Mouse (Mus musculus) heart, embryonic 12.5 days (tissue): ENCODE data around the gene Wfs1. TPM values are rescaled to one million over a fixed set of nuclear protein-coding genes. Genes with fewer than 3 reads are reported as not detected.
"Not testable (repeated sequence)": the region's sequence is repeated elsewhere in the genome, so short reads cannot be mapped to it uniquely, and the experiment has no call there.

Source experiments
- ATAC-seq: fragments of 200-750 bp; cut with Nextera tagmentation; 2 replicates; pipeline ENCODE4 v1.8.0; 2017; ENCODE audit warnings: moderate TSS enrichment, moderate library complexity; ENCODE audit not compliant: insufficient number of reproducible peaks, low FRiP score
- H3K27ac ChIP-seq: fragments of 300-500 bp; sonication (generic); 2 replicates; pipeline ENCODE4 v1.5.1; 2016; ENCODE audit warnings: mild to moderate bottlenecking, moderate library complexity; ENCODE audit not compliant: poor library complexity, severe bottlenecking
- H3K27me3 ChIP-seq: fragments of 300-500 bp; sonication (generic); replicated peaks from 2 replicates; pipeline ENCODE4 v1.6.1; 2016; ENCODE audit warnings: mild to moderate bottlenecking, moderate library complexity
- H3K36me3 ChIP-seq: fragments of 300-500 bp; sonication (generic); 2 replicates; pipeline ENCODE4 v1.6.1; 2016; ENCODE audit warnings: mild to moderate bottlenecking, moderate library complexity
- H3K4me1 ChIP-seq: fragments of 300-500 bp; sonication (generic); replicated peaks from 2 replicates; pipeline ENCODE4 v1.6.1; 2016; ENCODE audit warnings: mild to moderate bottlenecking
- H3K4me2 ChIP-seq: fragments of 300-500 bp; sonication (generic); 2 replicates; pipeline ENCODE4 v1.6.1; 2016; ENCODE audit warnings: mild to moderate bottlenecking, moderate library complexity
- H3K4me3 ChIP-seq: fragments of 300-500 bp; sonication (generic); 2 replicates; pipeline ENCODE4 v1.5.1; 2016; ENCODE audit warnings: mild to moderate bottlenecking
- H3K9ac ChIP-seq: fragments of 300-500 bp; sonication (generic); 2 replicates; pipeline ENCODE4 v1.6.1; 2016; ENCODE audit warnings: mild to moderate bottlenecking, moderate library complexity
- H3K9me3 ChIP-seq: fragments of 300-500 bp; sonication (generic); replicated peaks from 2 replicates; pipeline ENCODE4 v1.6.1; 2016; ENCODE audit warnings: mild to moderate bottlenecking, moderate library complexity
- WGBS: fragments of 180-500 bp; shearing (Covaris S2); methylation state at CpG from one replicate; pipeline ENCODE4 v1.1.7; 2016; 5-methylcytosine and 5-hydroxymethylcytosine counted together
- polyA plus RNA-seq: library from polyadenylated mRNA; unstranded; fragments of >200 nt; fragmentation: Nextera tagmentation; extraction: Ambion mirVana; gene quantifications from 2 replicates; pipeline ENCODE4 v1.2.1, GENCODE M21; 2016

The Wfs1 gene
- polyA plus RNA-seq, 1 experiment from 2014 or later, result 32.0 TPM

DNA sequence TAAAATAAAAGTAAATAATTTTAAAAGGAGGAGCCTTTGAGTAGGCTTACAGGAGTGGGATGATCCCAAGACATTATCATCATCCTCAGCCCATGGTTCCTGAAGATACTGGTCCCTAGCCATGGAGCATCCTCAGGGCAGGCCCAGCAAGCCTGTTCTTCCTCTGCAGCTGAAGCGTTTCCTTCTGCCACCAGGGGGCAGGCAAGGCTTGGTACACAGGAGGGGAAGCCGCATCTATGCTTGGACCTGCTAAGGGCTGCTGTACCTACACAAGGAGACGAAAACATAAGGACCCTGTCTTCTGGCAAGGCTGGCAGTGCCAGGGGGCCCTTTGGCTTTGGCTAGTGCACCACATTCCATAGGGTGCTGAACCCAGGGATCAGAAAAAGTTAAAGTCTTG lies 40.2 kb downstream of the Wfs1 start:
- H3K27me3 ChIP-seq, result peaks cover 22% of the 10 kb centered on the region; the same call in 1 of the 2 replicates
- H3K36me3 ChIP-seq, result no peaks in the 10 kb centered on the region
- no peak overlapping the region for H3K9ac ChIP-seq
- no peaks in the 10 kb centered on the region for H3K9me3 ChIP-seq
- H3K4me3 ChIP-seq, result no peak overlapping the region
- no peak overlapping the region for H3K4me2 ChIP-seq
- H3K27ac ChIP-seq, result no peak overlapping the region
- no peaks in the 10 kb centered on the region for H3K4me1 ChIP-seq
- ATAC-seq, result no peak
- WGBS, result 12% methylated on average over 3 of the region's 3 CpGs

DNA sequence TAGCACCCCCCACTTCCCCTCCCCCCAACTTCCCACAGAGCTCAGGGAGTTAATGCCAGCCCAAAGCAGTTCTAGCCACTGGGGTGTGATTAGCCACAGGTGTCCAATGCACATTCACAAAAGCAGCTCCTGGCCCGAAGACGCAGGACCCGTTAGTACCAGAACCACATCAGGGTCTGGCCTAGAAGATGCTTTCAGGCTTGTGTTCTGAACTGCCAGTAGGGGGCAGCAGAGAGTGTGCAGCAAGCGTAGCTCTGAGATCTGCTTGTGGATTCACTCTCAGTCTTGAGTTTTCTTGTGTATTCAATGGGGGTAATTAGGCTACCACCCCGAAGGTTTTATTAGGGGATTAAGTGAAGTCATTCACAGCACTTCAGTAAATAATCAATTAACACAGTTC lies 42.6 kb downstream of the Wfs1 start:
- Histone ChIP-seq H3K4me2 (no peak overlapping the region), H3K9ac (no peak overlapping the region), H3K4me3 (no peak overlapping the region), H3K36me3 (no peaks in the 10 kb centered on the region), H3K4me1 (no peaks in the 10 kb centered on the region), H3K27me3 (peaks cover 13% of the 10 kb centered on the region; the same call in 1 of the 2 replicates), H3K9me3 (no peaks in the 10 kb centered on the region), H3K27ac (no peak overlapping the region)
- WGBS, result 13% methylated on average over 5 of the region's 5 CpGs
- ATAC-seq, result no peak

DNA sequence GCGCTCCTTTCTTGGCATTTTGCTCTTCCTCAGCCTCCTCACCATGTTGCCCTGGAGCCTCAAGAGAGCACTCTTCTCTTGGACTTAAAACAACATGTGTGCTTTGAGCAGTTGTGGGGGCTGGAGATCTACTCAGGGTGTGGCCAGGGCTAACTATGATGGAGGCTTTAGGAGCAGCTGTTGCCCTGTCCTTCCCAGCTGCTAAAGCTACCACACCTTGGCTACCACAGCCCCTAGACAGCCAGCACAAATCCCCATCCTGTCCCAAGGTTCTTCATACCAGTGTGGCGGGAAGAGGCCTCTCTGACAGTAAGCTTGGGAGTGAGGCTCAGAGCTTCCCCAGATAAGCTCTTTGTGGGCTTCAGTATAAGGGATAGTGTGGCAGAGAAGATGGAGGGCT lies 43.3 kb downstream of the Wfs1 start:
- WGBS, result 72% methylated on average over 2 of the region's 2 CpGs
- Histone ChIP-seq H3K27me3 (peaks cover 12% of the 10 kb centered on the region; the same call in 1 of the 2 replicates), H3K9me3 (no peaks in the 10 kb centered on the region), H3K4me2 (no peak overlapping the region), H3K4me3 (no peak overlapping the region), H3K27ac (no peak overlapping the region), H3K9ac (no peak overlapping the region), H3K4me1 (no peaks in the 10 kb centered on the region), H3K36me3 (no peaks in the 10 kb centered on the region)
- ATAC-seq, result no peak

DNA sequence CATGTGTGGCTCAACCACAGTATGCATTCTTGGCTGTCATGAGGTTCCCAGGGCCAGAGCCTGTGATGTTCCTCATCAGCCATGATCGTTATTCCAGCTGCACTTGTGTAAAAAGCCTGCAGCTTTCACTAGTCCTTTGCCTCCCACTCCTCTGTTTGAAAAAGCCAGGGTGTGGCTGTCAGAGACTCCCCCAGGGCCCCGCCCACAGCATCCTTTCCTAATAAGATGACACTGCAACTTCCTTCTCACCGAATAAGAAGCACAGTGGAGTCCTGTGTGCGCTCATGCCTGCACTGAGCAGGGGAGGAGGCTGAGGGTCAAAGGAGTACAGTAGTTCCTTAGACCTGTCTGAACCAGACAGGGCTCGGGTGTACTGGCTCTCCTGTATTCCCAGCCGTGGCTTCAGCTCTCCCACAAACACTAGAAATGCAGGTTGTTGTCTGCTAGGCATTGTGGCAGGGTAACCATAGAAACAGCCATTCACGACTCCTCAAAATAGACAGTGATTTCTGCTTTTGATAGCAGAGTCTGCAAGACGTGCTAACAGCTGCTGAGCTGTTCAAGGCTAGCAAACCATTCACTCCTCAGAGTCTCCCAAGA lies 43.8 kb downstream of the Wfs1 start:
- Histone ChIP-seq H3K4me1 (no peaks in the 10 kb centered on the region), H3K9me3 (no peaks in the 10 kb centered on the region), H3K4me3 (no peak overlapping the region), H3K27me3 (peaks cover 12% of the 10 kb centered on the region; the same call in 1 of the 2 replicates), H3K36me3 (no peaks in the 10 kb centered on the region), H3K27ac (no peak overlapping the region), H3K4me2 (no peak overlapping the region), H3K9ac (no peak overlapping the region)
- no peak for ATAC-seq
- WGBS, result 52% methylated on average over 8 of the region's 8 CpGs

DNA sequence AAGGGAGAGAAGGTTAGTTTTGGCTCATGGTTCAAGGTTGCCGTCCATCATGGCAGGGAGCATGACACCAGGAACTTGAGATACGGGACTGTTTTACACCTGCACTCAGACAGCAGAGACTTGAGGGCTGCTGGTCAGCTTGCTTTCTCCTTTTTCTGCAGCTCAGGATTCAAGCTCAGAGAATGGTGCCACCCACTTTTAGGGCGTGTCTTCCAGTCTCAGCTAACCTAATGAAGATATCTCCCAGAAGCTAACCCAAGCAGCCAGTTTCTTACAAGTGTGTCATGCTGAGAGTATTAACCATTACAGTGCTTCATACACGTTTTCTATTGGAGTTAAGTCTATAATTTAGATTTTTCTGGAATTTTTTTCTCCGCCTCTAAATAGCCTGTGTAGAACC lies 44.5 kb downstream of the Wfs1 start:
- Histone ChIP-seq H3K4me2 (no peak overlapping the region), H3K4me1 (no peaks in the 10 kb centered on the region), H3K9ac (no peak overlapping the region), H3K36me3 (no peaks in the 10 kb centered on the region), H3K27me3 (peaks cover 12% of the 10 kb centered on the region; the same call in 1 of the 2 replicates), H3K27ac (no peak overlapping the region), H3K9me3 (no peaks in the 10 kb centered on the region), H3K4me3 (no peak overlapping the region)
- WGBS, result 62% methylated on average over 5 of the region's 5 CpGs
- ATAC-seq, result no peak

DNA sequence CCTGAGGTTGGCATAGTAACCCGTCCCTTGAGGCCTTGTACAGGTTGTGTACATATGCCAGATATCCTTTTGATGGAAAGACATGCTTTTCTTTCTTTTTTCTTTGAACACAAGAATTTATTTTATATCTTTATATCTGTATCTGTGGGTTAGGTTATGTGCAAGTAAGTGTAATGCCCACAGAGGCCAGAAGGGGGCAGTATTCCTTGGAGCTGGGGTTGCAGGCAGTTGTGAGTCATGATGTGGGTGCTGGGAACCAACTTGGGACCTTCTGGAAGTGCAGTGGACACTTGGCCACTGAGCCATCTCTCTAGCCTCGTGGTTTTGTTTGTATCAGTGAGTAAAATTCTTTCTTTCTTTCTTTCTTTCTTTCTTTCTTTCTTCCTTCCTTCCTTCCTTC lies 46.6 kb downstream of the Wfs1 start:
- no peaks in the 10 kb centered on the region for H3K9me3 ChIP-seq
- H3K36me3 ChIP-seq, result no peaks in the 10 kb centered on the region
- no peak overlapping the region for H3K4me2 ChIP-seq
- H3K27me3 ChIP-seq, result no peaks in the 10 kb centered on the region
- no peak overlapping the region for H3K9ac ChIP-seq
- WGBS, result 93% methylated on average over 2 of the region's 2 CpGs
- no peak overlapping the region for H3K4me3 ChIP-seq
- no peak for ATAC-seq
- H3K27ac ChIP-seq, result no peak overlapping the region
- H3K4me1 ChIP-seq, result no peaks in the 10 kb centered on the region

DNA sequence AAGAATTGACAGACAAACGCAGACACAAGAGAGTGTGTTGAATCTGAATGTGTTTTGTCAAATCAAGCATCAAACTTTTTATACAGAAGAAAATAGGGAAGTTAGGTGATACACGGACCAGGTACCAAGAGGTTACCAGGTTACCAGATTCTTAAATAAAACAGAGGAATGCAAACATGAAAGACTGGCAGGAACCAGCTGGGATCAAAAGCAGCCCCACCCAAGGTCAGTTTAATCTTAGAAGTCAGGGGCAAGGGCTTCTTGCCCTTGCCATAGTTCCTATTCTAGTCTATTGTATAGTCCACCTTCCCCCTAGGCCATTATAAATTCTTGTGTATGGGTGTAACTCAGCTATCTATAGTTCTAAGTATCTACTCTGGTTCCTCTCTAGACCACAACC lies 50.0 kb downstream of the Wfs1 start:
- WGBS, result 70% methylated on average over 2 of the region's 2 CpGs
- H3K4me2 ChIP-seq, H3K27ac ChIP-seq, H3K36me3 ChIP-seq, H3K4me3 ChIP-seq, H3K9ac ChIP-seq, H3K27me3 ChIP-seq, H3K9me3 ChIP-seq, ATAC-seq: not testable (repeated sequence)
- H3K4me1 ChIP-seq, result peaks cover 29% of the 10 kb centered on the region

DNA sequence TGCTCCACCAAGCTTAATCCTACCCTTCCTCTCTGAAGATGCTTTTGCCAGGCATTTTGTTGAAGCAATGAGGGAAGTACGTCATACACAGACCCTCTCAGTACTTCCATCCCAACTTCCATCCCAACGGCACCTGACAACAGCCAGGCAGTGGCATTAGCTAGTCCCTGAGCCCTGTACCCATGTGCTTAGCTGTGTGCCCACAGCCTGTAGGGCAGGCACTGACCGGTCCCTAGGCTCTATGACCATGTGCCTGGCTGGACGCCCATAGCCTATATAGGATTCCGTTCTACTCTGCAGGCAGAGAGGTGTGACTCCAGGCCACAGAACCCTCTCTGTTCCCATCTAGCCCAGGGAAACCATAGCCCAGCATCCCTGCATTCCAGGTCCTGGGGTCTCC lies 51.0 kb downstream of the Wfs1 start:
- H3K36me3 ChIP-seq, result no peaks in the 10 kb centered on the region
- H3K4me1 ChIP-seq, result peaks cover 32% of the 10 kb centered on the region
- no peak overlapping the region for H3K9ac ChIP-seq
- no peak overlapping the region for H3K27ac ChIP-seq
- 86% methylated on average over 5 of the region's 5 CpGs for WGBS
- H3K4me3 ChIP-seq, result no peak overlapping the region
- no peak for ATAC-seq
- no peak overlapping the region for H3K4me2 ChIP-seq
- no peaks in the 10 kb centered on the region for H3K27me3 ChIP-seq
- H3K9me3 ChIP-seq, result no peaks in the 10 kb centered on the region

DNA sequence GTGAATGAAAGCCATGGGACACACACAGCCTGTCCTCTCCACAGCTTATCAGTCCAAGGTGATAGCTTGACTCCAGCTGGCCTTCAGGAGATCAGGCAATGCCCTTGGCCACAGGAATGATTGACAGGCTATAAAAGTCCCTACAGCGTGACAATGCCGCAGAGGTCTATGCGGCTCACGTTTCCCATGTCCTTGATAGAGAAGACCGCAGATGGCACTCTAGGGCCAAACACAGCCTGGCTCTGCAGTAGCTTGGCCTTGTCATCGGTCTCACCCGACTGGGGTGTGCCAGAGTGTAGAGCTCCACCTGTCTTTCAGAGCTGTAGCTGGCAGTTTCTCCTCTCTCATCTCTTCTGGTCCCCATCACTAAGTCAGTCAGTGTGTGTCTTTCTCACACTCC lies 52.5 kb downstream of the Wfs1 start:
- WGBS, result 42% methylated on average over 7 of the region's 7 CpGs
- no peaks in the 10 kb centered on the region for H3K27me3 ChIP-seq

DNA sequence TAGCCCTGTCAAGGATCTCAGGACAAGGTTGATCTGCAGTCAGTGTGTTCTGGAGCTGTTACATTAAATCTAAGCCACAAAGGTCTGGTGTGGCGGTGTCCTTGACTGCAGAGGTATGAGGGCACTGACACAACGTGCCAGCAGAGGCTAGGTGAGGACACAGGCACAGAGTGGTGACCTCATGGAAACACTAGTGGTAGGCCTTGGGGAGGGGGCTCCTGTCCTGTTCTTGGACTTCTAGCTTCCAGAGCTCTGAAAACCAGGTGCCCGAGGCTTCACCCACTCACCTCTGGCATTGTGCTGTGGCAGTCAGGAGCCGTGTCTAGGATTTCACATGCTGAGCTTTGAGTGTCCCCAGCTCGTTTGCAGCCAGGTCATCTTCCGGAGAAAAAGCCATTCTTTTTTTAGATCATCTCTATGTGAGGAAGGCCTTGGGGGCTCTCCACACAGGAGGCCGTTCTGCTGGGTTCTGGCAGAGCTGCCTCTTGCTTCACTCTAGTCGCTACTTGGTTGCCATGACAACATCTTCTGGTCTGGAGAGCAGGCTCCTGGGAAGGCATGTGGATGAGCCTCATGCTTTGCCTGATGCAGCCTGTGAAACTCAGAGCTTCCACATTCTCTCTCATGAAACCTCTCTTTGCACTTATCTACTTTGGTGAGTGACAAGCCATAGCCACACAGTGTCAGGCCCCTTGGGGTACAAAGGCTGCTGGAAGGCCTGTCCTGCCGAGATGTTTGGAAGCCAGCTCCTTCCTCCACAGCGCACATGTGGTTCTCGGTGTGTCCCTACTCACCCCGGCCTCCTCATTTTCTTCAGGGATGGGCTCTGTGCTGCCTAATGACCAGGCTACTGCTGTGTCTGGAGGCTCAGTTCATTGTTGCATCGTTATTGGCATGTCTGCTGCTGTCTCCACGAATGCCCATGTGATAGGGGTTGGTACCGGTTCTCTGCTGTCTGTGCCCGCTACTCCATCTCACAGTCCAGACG lies 53.2 kb downstream of the Wfs1 start:
- peak overlapping the region; percentile 19 for H3K27ac ChIP-seq
- no peak for ATAC-seq
- H3K4me2 ChIP-seq, result no peak overlapping the region

More for the DNA sequence above, 52.5 kb downstream of the Wfs1 start:
- 0 out of 2 replicates have a peak, but pooled peaks have one; percentile 27 for ATAC-seq
- Histone ChIP-seq H3K9me3 (no peaks in the 10 kb centered on the region), H3K27ac (no peak overlapping the region), H3K4me2 (no peak overlapping the region), H3K4me1 (peaks cover 32% of the 10 kb centered on the region), H3K4me3 (no peak overlapping the region), H3K36me3 (no peaks in the 10 kb centered on the region), H3K9ac (no peak overlapping the region)

DNA sequence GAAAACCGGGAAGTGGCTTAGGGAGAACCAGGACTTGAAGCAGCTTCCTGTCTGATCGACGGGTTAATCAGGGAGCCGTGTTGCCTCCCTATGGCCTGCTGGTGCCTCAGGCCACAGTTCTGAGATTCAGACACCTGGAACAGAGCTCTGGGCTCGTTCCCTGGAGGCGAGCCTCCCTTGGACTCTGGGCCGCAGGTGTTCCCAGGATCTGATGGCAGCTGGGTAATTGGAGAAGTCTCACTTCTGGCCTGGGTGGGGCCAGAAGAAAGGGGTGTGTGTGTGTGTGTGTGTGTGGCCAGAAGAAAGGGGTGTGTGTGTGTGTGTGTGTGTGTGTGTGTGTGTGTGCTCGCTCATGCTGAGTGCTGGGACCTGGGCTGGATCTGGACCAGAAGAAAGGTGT lies 55.6 kb downstream of the Wfs1 start:
- ATAC-seq, result no peak
- no peak overlapping the region for H3K27ac ChIP-seq
- WGBS, result 60% methylated on average over 7 of the region's 8 CpGs

More for the DNA sequence above, 53.2 kb downstream of the Wfs1 start:
- H3K27me3 ChIP-seq, result no peaks in the 10 kb centered on the region
- no peaks in the 10 kb centered on the region for H3K36me3 ChIP-seq
- 51% methylated on average over 17 of the region's 17 CpGs for WGBS
- no peak overlapping the region for H3K9ac ChIP-seq
- H3K4me1 ChIP-seq, result peaks cover 32% of the 10 kb centered on the region
- no peaks in the 10 kb centered on the region for H3K9me3 ChIP-seq
- H3K4me3 ChIP-seq, result no peak overlapping the region

More for the DNA sequence above, 55.6 kb downstream of the Wfs1 start:
- peaks cover 32% of the 10 kb centered on the region for H3K4me1 ChIP-seq
- no peaks in the 10 kb centered on the region; the same call in 1 of the 2 replicates for H3K9me3 ChIP-seq
- H3K27me3 ChIP-seq, result no peaks in the 10 kb centered on the region
- H3K36me3 ChIP-seq, result no peaks in the 10 kb centered on the region
- no peak overlapping the region for H3K4me2 ChIP-seq
- no peak overlapping the region for H3K9ac ChIP-seq
- no peak overlapping the region for H3K4me3 ChIP-seq
